Mouse (Mus musculus) T-helper 2 cell (primary cell): ENCODE data around the gene Pdcd1lg2.

ENCODE experiments used
- in situ Hi-C: fragments of 300-600 bp; cut with MboI, MseI; formaldehyde crosslinking; loops from one replicate; pipeline ENCODE4 v1.15.1; 2025; ENCODE audit warnings: high pct_unique_total_duplicates

Pdcd1lg2 gene

GRCm38 (mm10) chr19:29410619-29411018, at the start of gene Pdcd1lg2:
Pdcd1lg2 (plus strand) TSS chr19:29410919.
- in situ Hi-C loops: no loop called here

GRCm38 (mm10) chr19:29361468-29362130, 49.1 kb upstream of the Pdcd1lg2 start:
- in situ Hi-C loops: no loop called here

- in situ Hi-C loops: no loop called here
Observed at GRCm38 (mm10) chr19:29362173-29362930, 48.4 kb upstream of the Pdcd1lg2 start.

GRCm38 (mm10) chr19:29363557-29363956, 47.2 kb upstream of the Pdcd1lg2 start:
- in situ Hi-C loops: no loop called here

DNA sequence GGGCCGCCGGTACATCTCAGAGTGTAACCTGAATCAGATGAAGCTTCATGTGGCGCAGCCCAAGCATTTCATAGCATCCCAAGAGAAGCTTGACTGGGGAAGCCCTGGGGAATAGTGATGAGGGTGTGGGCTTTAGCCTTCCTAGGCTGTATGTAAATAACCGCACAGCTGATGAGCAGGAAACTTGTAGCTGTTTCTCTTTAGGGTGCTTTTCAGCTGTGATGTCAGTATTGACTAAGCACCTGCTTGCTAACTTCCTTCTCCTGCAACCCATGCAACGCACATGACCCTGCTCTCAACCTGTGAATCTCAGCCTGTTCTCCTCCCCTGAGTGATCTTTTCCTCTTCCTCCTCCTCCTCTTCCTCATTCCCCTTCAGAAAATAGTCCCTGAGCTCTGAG, 46.6 kb upstream of the Pdcd1lg2 start:
- in situ Hi-C loops: no loop called here

DNA sequence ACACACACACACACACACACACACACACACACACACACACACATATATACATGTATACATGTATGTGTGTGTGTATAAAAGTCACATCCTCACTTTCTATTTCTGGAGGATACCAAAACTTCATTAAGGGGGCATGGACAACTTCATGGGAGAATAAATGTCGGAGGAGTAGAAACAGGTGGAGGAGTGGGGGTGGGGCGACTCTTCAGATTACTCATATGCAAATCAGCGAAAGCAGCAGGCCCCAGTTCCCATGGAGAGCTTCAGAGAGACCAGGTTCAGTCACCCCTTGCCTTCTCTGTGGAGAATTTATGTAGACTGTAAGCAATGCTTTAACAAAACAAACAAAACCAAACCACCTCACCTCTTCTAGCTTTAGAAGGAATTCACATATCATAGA, 45.6 kb upstream of the Pdcd1lg2 start:
- in situ Hi-C loops: loop anchor here (5.0 kb wide), 2 partner anchors 113 to 137 kb away; partner anchors contain the start of gene Jak2

GRCm38 (mm10) chr19:29366226-29366968, 44.3 kb upstream of the Pdcd1lg2 start:
- in situ Hi-C loops: loop anchor here (5.0 kb wide), 2 partner anchors 114 to 136 kb away; partner anchors contain the start of gene Jak2

GRCm38 (mm10) chr19:29366969-29367622, 43.6 kb upstream of the Pdcd1lg2 start, which contains the start of the genes Plgrkt and Cd274:
Plgrkt (minus strand) TSS chr19:29367390.
Cd274 (plus strand) TSS chr19:29367455.
- in situ Hi-C loops: loop anchor here (5.0 kb wide), 2 partner anchors 115 to 135 kb away; partner anchors contain the start of gene Jak2

DNA sequence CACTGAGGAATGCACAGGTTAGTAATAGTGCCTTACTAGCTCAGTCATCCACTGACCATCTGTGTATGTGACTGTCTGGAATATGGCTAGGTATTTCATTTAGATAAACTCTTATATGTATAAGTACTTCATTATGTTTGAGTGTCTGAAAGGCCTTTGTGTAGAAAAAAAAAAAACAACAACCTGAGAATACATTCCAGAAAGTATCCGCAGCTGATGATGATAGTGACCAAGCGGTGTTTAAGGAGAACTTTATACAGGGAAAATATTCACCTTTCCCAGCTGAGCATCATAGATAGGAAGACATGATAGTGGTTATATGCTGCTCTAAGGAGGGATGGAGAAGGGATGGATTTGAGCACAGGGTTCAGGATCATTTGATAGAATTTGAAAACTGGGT, 42.7 kb upstream of the Pdcd1lg2 start:
- in situ Hi-C loops: loop anchor here (5.0 kb wide), 2 partner anchors 116 to 134 kb away; partner anchors contain the start of gene Jak2

DNA sequence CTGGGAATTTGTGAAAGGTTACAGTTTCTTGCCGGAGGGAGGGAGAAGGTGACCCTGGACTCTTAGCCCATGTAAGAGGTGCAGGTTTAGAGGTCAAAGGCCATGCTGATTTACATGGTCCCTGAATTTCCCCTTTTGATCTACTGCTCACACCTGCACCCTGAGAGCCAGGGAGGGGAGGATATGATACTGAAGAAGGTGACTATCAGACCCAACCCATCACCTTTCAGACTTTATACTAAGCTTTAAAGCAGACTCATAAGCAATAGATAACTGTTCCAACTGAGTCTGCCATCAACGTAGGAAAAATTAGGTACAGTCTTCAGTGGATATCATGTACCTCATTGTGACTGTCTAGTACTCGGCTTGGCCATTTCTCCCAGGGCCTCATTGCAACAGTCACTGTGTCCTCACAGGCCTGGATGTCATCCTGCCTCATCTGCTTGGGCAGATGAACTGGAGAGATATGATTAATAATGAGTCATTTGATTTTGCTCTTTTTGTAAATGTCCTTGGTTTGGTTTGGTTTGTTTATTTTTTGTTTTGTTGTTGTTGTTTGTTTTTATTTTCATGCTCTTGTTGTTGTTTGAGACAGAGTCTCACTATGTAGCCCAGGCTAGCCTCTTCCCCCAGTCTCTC, 41.9 kb upstream of the Pdcd1lg2 start:
- in situ Hi-C loops: loop anchor here (5.0 kb wide), 2 partner anchors 116 to 134 kb away; partner anchors contain the start of gene Jak2

- in situ Hi-C loops: loop anchor here (5.0 kb wide), 1 partner anchor 82 kb away; no protein-coding TSS in a partner anchor
Observed at GRCm38 (mm10) chr19:29370112-29370511, 40.6 kb upstream of the Pdcd1lg2 start.

- in situ Hi-C loops: loop anchor here (5.0 kb wide), 1 partner anchor 82 kb away; no protein-coding TSS in a partner anchor
Observed at GRCm38 (mm10) chr19:29370545-29371283, 40.0 kb upstream of the Pdcd1lg2 start.

DNA sequence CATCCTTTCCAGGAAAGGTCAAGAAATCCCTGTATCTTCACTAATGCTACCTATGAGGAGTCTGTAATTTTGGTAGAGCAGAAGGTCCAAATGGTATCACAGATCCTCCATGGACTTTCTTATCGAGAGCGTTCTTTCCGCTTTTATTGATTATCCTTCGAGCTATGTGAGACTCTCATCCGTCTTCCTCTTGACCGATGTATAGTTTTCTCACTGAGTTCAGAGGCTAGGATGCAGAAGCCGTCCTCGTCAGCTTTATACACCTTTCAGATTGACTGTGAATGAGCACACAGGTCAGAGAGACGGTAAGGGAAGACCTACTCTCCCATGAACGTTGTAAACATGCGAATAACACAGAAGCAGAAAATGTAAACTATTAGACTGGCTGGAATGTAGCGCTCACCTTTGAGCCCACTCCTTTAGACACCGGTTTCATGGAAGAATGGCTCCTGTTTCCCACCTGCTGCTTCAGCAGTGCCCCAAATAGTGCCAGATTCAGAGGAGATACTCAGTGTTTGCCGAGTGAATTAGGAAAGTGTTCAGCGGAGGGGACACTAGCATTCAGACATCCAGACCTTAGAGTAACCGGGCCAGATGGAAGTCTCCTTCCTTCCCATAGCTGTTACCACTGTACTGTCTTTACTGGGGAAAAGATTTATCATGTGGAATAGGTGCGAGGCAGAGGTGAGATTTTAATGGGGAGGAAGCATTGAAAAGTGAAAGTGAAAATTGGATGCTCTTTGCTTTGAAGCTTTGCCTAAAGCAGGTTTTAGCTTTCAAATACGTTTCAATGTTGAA, 39.2 kb upstream of the Pdcd1lg2 start:
- in situ Hi-C loops: loop anchor here (5.0 kb wide), 1 partner anchor 81 kb away; no protein-coding TSS in a partner anchor

- in situ Hi-C loops: loop anchor here (5.0 kb wide), 1 partner anchor 80 kb away; no protein-coding TSS in a partner anchor
Observed at GRCm38 (mm10) chr19:29372138-29372537, 38.6 kb upstream of the Pdcd1lg2 start.

- in situ Hi-C loops: loop anchor here (5.0 kb wide), 1 partner anchor 80 kb away; no protein-coding TSS in a partner anchor
Observed at GRCm38 (mm10) chr19:29372621-29373020, 38.1 kb upstream of the Pdcd1lg2 start.

- in situ Hi-C loops: loop anchor here (5.0 kb wide), 1 partner anchor 79 kb away; no protein-coding TSS in a partner anchor
Observed at GRCm38 (mm10) chr19:29373438-29373837, 37.3 kb upstream of the Pdcd1lg2 start.

DNA sequence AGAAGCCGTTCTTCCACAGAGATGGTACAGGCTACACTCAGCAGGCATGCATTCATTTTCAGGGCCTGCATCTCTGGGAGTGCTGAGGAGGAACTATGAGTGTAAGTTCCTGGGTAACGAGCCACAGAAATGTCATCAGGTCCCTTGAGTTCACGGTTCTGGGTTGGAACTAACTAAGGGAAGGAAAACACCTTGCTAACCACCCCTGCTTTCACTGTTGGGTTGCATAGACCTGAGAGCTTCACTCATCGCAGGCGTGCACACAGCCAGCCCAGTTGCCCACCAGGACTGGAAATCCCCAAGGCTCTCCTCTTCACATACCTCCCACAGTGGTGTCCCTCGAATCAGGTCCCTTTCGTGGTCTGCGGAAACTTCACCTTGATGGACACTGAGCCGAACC, 35.8 kb upstream of the Pdcd1lg2 start:
- in situ Hi-C loops: loop anchor here (5.0 kb wide), 1 partner anchor 77 kb away; no protein-coding TSS in a partner anchor

DNA sequence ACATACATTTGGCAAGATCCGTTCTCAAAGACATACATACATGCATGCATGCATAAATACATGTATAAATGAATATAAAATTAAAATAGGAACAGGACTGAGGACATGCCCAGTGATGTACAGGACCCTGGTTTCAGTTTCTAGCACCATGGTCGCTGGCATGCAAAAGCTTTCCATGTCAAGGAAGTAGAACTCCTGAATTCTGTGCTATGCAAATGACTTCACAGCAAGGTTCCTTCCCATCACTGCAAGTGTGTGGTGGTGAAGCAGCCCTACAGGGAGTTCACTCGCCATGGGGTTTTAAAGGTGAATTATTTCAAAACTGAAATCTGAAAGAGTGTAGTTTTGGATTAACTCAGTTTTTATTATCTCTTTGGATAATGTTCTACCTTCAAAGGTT, 34.3 kb upstream of the Pdcd1lg2 start:
- in situ Hi-C loops: no loop called here
